Mouse (Mus musculus): ENCODE results near the gene 1110051M20Rik. TPM values are rescaled to one million over a fixed set of nuclear protein-coding genes. Genes with fewer than 3 reads are reported as not detected.

Gene 1110051M20Rik
- polyA plus RNA-seq, 2 experiments: 34.9 to 50.6 TPM

- no peak overlapping the region for H3K27ac ChIP-seq (replicated peaks; ENCODE audit: low read depth, low read length)
- no peak overlapping the region for H3K4me3 ChIP-seq (replicated peaks; ENCODE audit: low read length)
- H3K4me2 ChIP-seq (replicated peaks; ENCODE audit: low read depth, low read length, severe bottlenecking): no peak overlapping the region
- WGBS: 81% methylated on average over 3 of the region's 3 CpGs
- DNase-seq (ENCODE audit: low spot score) (no peak), ATAC-seq (ENCODE audit: low FRiP score, low read depth) (no peak)
- no peaks in the 10 kb centered on the region for H3K9me3 ChIP-seq (ENCODE audit: control insufficient read depth, low read length)
- H3K36me3 ChIP-seq (ENCODE audit: control insufficient read depth, insufficient read depth, low read length): no peaks in the 10 kb centered on the region
- no peak overlapping the region for H3K9ac ChIP-seq (ENCODE audit: low read depth, low read length, severe bottlenecking)
- no peak for TF ChIP-seq POLR2A (IDR thresholded peaks at IDR 0.05; ENCODE audit: borderline replicate concordance, extremely low read depth, insufficient read depth, insufficient read length)
- H3K4me1 ChIP-seq (ENCODE audit: control insufficient read depth, insufficient read depth, low read length): no peaks in the 10 kb centered on the region
- no peaks in the 10 kb centered on the region for H3K27me3 ChIP-seq (ENCODE audit: control insufficient read depth, insufficient read depth, low read length)
Observed at GRCm38 (mm10) chr2:91328729-91329125, 115.8 kb downstream of the 1110051M20Rik start.

GRCm38 (mm10) chr2:91327968-91328728, 116.4 kb downstream of the 1110051M20Rik start:
- no peak for TF ChIP-seq POLR2A (IDR thresholded peaks at IDR 0.05; ENCODE audit: borderline replicate concordance, extremely low read depth, insufficient read depth, insufficient read length)
- Histone ChIP-seq H3K27ac (replicated peaks; ENCODE audit: low read depth, low read length) (no peak overlapping the region), H3K4me1 (ENCODE audit: control insufficient read depth, insufficient read depth, low read length) (no peaks in the 10 kb centered on the region), H3K9me3 (ENCODE audit: control insufficient read depth, low read length) (no peaks in the 10 kb centered on the region), H3K4me3 (replicated peaks; ENCODE audit: low read length) (no peak overlapping the region), H3K9ac (ENCODE audit: low read depth, low read length, severe bottlenecking) (no peak overlapping the region), H3K27me3 (ENCODE audit: control insufficient read depth, insufficient read depth, low read length) (no peaks in the 10 kb centered on the region), H3K36me3 (ENCODE audit: control insufficient read depth, insufficient read depth, low read length) (no peaks in the 10 kb centered on the region), H3K4me2 (replicated peaks; ENCODE audit: low read depth, low read length, severe bottlenecking) (no peak overlapping the region)
- 61% methylated on average over 12 of the region's 12 CpGs for WGBS
- ATAC-seq (ENCODE audit: low FRiP score, low read depth) (no peak), DNase-seq (ENCODE audit: low spot score) (no peak)

GRCm38 (mm10) chr2:91326746-91327350, 117.7 kb downstream of the 1110051M20Rik start:
- Histone ChIP-seq H3K27ac (replicated peaks; ENCODE audit: low read depth, low read length) (no peak overlapping the region), H3K9ac (ENCODE audit: low read depth, low read length, severe bottlenecking) (no peak overlapping the region), H3K9me3 (ENCODE audit: control insufficient read depth, low read length) (no peaks in the 10 kb centered on the region), H3K36me3 (ENCODE audit: control insufficient read depth, insufficient read depth, low read length) (no peaks in the 10 kb centered on the region), H3K4me3 (replicated peaks; ENCODE audit: low read length) (no peak overlapping the region), H3K27me3 (ENCODE audit: control insufficient read depth, insufficient read depth, low read length) (no peaks in the 10 kb centered on the region), H3K4me1 (ENCODE audit: control insufficient read depth, insufficient read depth, low read length) (no peaks in the 10 kb centered on the region), H3K4me2 (replicated peaks; ENCODE audit: low read depth, low read length, severe bottlenecking) (no peak overlapping the region)
- ATAC-seq (ENCODE audit: low FRiP score, low read depth) (no peak), DNase-seq (ENCODE audit: low spot score) (no peak)
- WGBS: 90% methylated on average over 13 of the region's 13 CpGs
- TF ChIP-seq POLR2A (IDR thresholded peaks at IDR 0.05; ENCODE audit: borderline replicate concordance, extremely low read depth, insufficient read depth, insufficient read length): no peak

- ATAC-seq (ENCODE audit: low FRiP score, low read depth): no peak
- Histone ChIP-seq H3K4me1 (ENCODE audit: control insufficient read depth, insufficient read depth, low read length) (no peaks in the 10 kb centered on the region), H3K4me2 (replicated peaks; ENCODE audit: low read depth, low read length, severe bottlenecking) (no peak overlapping the region), H3K27ac (replicated peaks; ENCODE audit: low read depth, low read length) (no peak overlapping the region), H3K9ac (ENCODE audit: low read depth, low read length, severe bottlenecking) (no peak overlapping the region), H3K36me3 (ENCODE audit: control insufficient read depth, insufficient read depth, low read length) (no peaks in the 10 kb centered on the region), H3K4me3 (replicated peaks; ENCODE audit: low read length) (no peak overlapping the region), H3K9me3 (ENCODE audit: control insufficient read depth, low read length) (no peaks in the 10 kb centered on the region), H3K27me3 (ENCODE audit: control insufficient read depth, insufficient read depth, low read length) (no peaks in the 10 kb centered on the region)
- 64% methylated on average over 15 of the region's 15 CpGs for WGBS
- TF ChIP-seq POLR2A (IDR thresholded peaks at IDR 0.05; ENCODE audit: borderline replicate concordance, extremely low read depth, insufficient read depth, insufficient read length): no peak
- DNase-seq (ENCODE audit: low spot score): no peak
Observed at GRCm38 (mm10) chr2:91324761-91325421, 119.6 kb downstream of the 1110051M20Rik start.

GRCm38 (mm10) chr2:91324346-91324745, 120.2 kb downstream of the 1110051M20Rik start:
- no peaks in the 10 kb centered on the region for H3K36me3 ChIP-seq (ENCODE audit: control insufficient read depth, insufficient read depth, low read length)
- no peak for ATAC-seq (ENCODE audit: low FRiP score, low read depth)
- no peaks in the 10 kb centered on the region for H3K4me1 ChIP-seq (ENCODE audit: control insufficient read depth, insufficient read depth, low read length)
- H3K27ac ChIP-seq (replicated peaks; ENCODE audit: low read depth, low read length): no peak overlapping the region
- no peaks in the 10 kb centered on the region for H3K9me3 ChIP-seq (ENCODE audit: control insufficient read depth, low read length)
- H3K27me3 ChIP-seq (ENCODE audit: control insufficient read depth, insufficient read depth, low read length): no peaks in the 10 kb centered on the region
- TF ChIP-seq POLR2A (IDR thresholded peaks at IDR 0.05; ENCODE audit: borderline replicate concordance, extremely low read depth, insufficient read depth, insufficient read length): no peak
- H3K4me3 ChIP-seq (replicated peaks; ENCODE audit: low read length): no peak overlapping the region
- 74% methylated on average over 1 of the region's 1 CpGs for WGBS
- H3K9ac ChIP-seq (ENCODE audit: low read depth, low read length, severe bottlenecking): no peak overlapping the region
- no peak overlapping the region for H3K4me2 ChIP-seq (replicated peaks; ENCODE audit: low read depth, low read length, severe bottlenecking)
- DNase-seq (ENCODE audit: low spot score): no peak
